Mouse (Mus musculus) heart, embryonic 16.5 days (tissue): ENCODE results near the gene Map4k5. TPM values are rescaled to one million over a fixed set of nuclear protein-coding genes. Genes with fewer than 3 reads are reported as not detected.

ENCODE experiments used
- ATAC-seq: fragments of 200-750 bp; cut with Nextera tagmentation; replicated peaks from 2 replicates; pipeline ENCODE4 v1.8.0; 2017; ENCODE audit warnings: moderate number of reproducible peaks; ENCODE audit not compliant: insufficient read depth, low FRiP score; ENCODE audit errors: extremely low read depth
- H3K27ac ChIP-seq: fragments of 300-500 bp; sonication (generic); 2 replicates; pipeline ENCODE4 v1.5.1; 2014; ENCODE audit warnings: mild to moderate bottlenecking, low read length, control low read depth, moderate library complexity
- H3K27me3 ChIP-seq: fragments of 300-500 bp; sonication (generic); 2 replicates; pipeline ENCODE4 v1.6.1; 2014; ENCODE audit warnings: low read length, mixed read lengths; ENCODE audit not compliant: control insufficient read depth, insufficient read depth
- H3K36me3 ChIP-seq: fragments of 300-500 bp; sonication (generic); 2 replicates; pipeline ENCODE4 v1.6.1; 2014; ENCODE audit not compliant: control insufficient read depth, insufficient read depth
- H3K4me1 ChIP-seq: fragments of 300-500 bp; sonication (generic); 2 replicates; pipeline ENCODE4 v1.6.1; 2014; ENCODE audit warnings: low read length, mixed read lengths; ENCODE audit not compliant: control insufficient read depth, insufficient read depth
- H3K4me2 ChIP-seq: fragments of 300-500 bp; sonication (generic); 2 replicates; pipeline ENCODE4 v1.6.1; 2014; ENCODE audit warnings: low read depth, mild to moderate bottlenecking, control low read depth, low read length
- H3K4me3 ChIP-seq: fragments of 300-500 bp; sonication (generic); 2 replicates; pipeline ENCODE4 v1.5.1; 2014; ENCODE audit warnings: mild to moderate bottlenecking, control low read depth, low read length
- H3K9ac ChIP-seq: fragments of 300-500 bp; sonication (generic); 2 replicates; pipeline ENCODE4 v1.6.1; 2014; ENCODE audit warnings: low read length, control low read depth
- H3K9me3 ChIP-seq: fragments of 300-500 bp; sonication (generic); replicated peaks from 2 replicates; pipeline ENCODE4 v1.6.1; 2016; ENCODE audit warnings: low read length; ENCODE audit not compliant: control insufficient read depth
- WGBS: fragments of 180-500 bp; shearing (Covaris S2); extraction: QIAGEN DNeasy Blood & Tissue Kit; methylation state at CpG from one replicate; pipeline ENCODE4 v1.1.7; 2014; 5-methylcytosine and 5-hydroxymethylcytosine counted together
- polyA plus RNA-seq: library from polyadenylated mRNA; unstranded; fragments of >200 nt; fragmentation: Nextera tagmentation; extraction: Ambion mirVana; gene quantifications from 2 replicates; pipeline ENCODE4 v1.2.1, GENCODE M21; 2015

Gene Map4k5
- polyA plus RNA-seq, 1 experiment from 2014 or later: 25.2 TPM

- ATAC-seq: no peak
- peaks cover 22% of the 10 kb centered on the region for H3K36me3 ChIP-seq
- H3K4me3 ChIP-seq: no peak overlapping the region
- no peak overlapping the region for H3K4me2 ChIP-seq
- no peaks in the 10 kb centered on the region for H3K9me3 ChIP-seq
- WGBS: 93% methylated on average over 12 of the region's 12 CpGs
- no peak overlapping the region for H3K27ac ChIP-seq
- peaks cover 11% of the 10 kb centered on the region for H3K4me1 ChIP-seq
- no peak overlapping the region for H3K9ac ChIP-seq
- H3K27me3 ChIP-seq: no peaks in the 10 kb centered on the region
Observed at GRCm38 (mm10) chr12:69855641-69856300, 37.2 kb downstream of the Map4k5 start.

DNA sequence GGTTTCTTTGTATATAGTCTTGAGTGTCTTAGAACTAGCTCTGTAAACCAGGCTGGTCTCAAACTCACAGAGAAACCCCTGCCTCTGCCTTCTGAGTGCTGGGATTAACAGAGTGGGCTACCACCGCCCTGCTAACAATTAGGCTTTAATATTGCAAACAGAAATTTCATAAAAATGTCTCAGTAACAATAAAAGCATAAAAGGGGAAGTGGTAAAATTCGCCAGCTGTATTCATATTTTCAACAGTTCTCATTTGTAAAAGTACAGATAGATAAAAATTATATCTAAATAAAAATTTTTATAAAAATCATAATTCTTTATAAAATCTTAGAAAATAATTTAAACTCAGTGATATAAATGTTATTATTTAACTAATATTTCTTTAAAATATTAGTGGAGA is 39.1 kb downstream of the Map4k5 start:
- no peak overlapping the region for H3K4me2 ChIP-seq
- H3K36me3 ChIP-seq: peaks cover 26% of the 10 kb centered on the region

GRCm38 (mm10) chr12:69853387-69853786 is 39.6 kb downstream of the Map4k5 start:
- Histone ChIP-seq H3K9ac (no peak overlapping the region), H3K36me3 (peaks cover 27% of the 10 kb centered on the region), H3K4me3 (no peak overlapping the region), H3K4me2 (no peak overlapping the region), H3K27ac (no peak overlapping the region), H3K27me3 (no peaks in the 10 kb centered on the region), H3K4me1 (peaks cover 2% of the 10 kb centered on the region; the same call in 1 of the 2 replicates), H3K9me3 (no peaks in the 10 kb centered on the region)
- 75% methylated on average over 11 of the region's 11 CpGs for WGBS
- ATAC-seq: no peak

More for the DNA sequence above, 39.1 kb downstream of the Map4k5 start:
- Histone ChIP-seq H3K4me3 (no peak overlapping the region), H3K9me3 (no peaks in the 10 kb centered on the region), H3K27me3 (no peaks in the 10 kb centered on the region), H3K4me1 (peaks cover 7% of the 10 kb centered on the region), H3K9ac (no peak overlapping the region), H3K27ac (no peak overlapping the region)
- ATAC-seq: no peak
- WGBS: 93% methylated on average over 2 of the region's 2 CpGs

GRCm38 (mm10) chr12:69852288-69852687 is 40.7 kb downstream of the Map4k5 start:
- Histone ChIP-seq H3K9me3 (no peaks in the 10 kb centered on the region), H3K9ac (no peak overlapping the region), H3K4me2 (no peak overlapping the region), H3K36me3 (peaks cover 34% of the 10 kb centered on the region), H3K4me1 (no peaks in the 10 kb centered on the region), H3K27me3 (no peaks in the 10 kb centered on the region), H3K4me3 (no peak overlapping the region), H3K27ac (no peak overlapping the region)
- no peak for ATAC-seq
- 84% methylated on average over 9 of the region's 9 CpGs for WGBS

- 67% methylated on average over 12 of the region's 12 CpGs for WGBS
- peak; percentile 61 for ATAC-seq
- H3K36me3 ChIP-seq: peaks cover 30% of the 10 kb centered on the region
- no peak overlapping the region for H3K4me2 ChIP-seq
- no peaks in the 10 kb centered on the region for H3K27me3 ChIP-seq
- H3K4me1 ChIP-seq: peaks cover 6% of the 10 kb centered on the region; the same call in 1 of the 2 replicates
- H3K27ac ChIP-seq: no peak overlapping the region
- H3K4me3 ChIP-seq: no peak overlapping the region
- H3K9ac ChIP-seq: no peak overlapping the region
- H3K9me3 ChIP-seq: no peaks in the 10 kb centered on the region
Observed at GRCm38 (mm10) chr12:69848083-69848878, 44.7 kb downstream of the Map4k5 start.

DNA sequence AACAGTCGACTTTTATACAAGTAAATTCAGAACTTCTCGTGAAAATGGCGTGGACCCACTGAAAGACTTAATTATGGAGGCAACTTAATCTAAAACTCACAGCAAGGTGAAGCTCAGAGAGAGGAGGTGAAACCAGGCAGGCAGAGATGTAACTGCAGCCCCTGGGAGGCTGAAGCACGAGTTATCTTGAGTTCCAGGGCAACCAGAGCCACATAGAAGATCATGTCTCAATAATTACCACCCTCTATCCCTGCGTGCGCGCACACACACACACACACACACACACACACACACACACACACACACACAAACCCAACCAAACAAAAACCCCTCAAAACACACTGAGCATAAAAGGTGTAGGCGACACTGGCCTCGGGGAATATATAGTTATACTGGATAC is 46.5 kb downstream of the Map4k5 start:
- Histone ChIP-seq H3K4me1 (peaks cover 6% of the 10 kb centered on the region; the same call in 1 of the 2 replicates), H3K4me2 (no peak overlapping the region), H3K36me3 (peaks cover 27% of the 10 kb centered on the region), H3K9me3 (no peaks in the 10 kb centered on the region), H3K9ac (no peak overlapping the region), H3K27me3 (no peaks in the 10 kb centered on the region), H3K4me3 (no peak overlapping the region), H3K27ac (no peak overlapping the region)
- 92% methylated on average over 9 of the region's 9 CpGs for WGBS
- no peak for ATAC-seq

DNA sequence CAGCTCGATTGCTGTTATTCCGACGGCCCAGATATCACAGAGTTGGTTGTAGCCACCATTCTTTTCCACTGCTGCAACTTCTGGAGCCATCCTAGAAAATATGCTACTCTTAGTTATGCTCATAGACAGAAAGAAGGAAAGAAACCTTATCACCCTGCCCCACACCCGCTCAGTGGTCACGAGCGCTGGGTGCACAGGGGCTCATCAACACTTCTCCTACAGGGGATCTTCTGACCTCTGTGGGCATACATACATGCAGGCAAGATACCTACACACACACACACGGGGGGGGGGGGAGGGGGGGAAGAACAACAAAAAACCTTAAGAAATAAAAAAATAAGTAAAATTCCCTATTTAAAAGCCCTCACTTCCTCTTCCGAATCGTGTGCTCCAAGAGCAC is 47.3 kb downstream of the Map4k5 start:
- 85% methylated on average over 9 of the region's 9 CpGs for WGBS
- ATAC-seq: no peak
- H3K36me3 ChIP-seq: peaks cover 29% of the 10 kb centered on the region

DNA sequence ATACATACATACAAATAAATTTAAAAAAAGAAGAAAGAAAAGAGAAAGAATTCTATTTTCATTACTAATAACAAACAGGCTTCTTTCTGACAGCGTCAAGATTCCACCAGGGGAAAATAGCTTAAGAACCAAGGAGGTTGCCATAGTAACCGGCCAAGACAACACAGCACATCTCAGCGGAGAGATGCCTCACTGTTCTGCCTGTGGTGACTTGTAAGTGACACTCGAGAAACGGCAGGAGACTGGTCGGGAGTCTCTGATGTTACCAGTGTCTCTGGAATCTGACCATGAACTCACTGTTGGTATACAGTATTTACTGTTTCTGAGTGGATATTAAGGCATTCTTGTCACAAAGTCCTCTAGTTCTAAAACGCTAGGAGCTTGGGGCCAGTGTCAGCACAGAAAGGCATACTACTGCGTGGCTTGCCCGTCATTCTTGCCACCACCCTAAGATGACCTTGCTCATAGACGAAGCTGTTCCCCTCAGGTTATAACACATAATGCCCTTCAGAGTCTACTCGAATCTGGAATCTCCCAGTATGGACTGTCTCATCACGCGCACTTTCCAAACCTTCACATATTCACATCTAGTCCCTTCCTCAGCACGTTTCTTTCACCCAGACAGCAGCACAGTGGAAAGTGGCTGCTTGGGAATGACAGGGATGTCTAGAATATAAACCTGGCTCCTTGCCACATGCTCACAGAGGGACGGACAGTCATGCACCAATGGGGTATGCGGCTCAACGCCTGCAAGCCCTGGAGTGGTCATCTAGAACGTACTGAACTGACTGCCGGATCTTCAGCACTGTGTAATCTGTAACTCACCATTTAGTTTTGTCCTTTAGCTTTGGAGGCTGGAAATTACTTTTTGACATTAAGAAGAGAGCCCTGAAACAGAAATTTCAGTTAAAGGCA is 49.2 kb downstream of the Map4k5 start:
- Histone ChIP-seq H3K4me3 (no peak overlapping the region), H3K9me3 (no peaks in the 10 kb centered on the region), H3K27me3 (no peaks in the 10 kb centered on the region), H3K9ac (no peak overlapping the region), H3K27ac (peak overlapping the region; percentile 81), H3K36me3 (peaks cover 25% of the 10 kb centered on the region), H3K4me1 (peaks cover 6% of the 10 kb centered on the region; the same call in 1 of the 2 replicates), H3K4me2 (no peak overlapping the region)
- ATAC-seq: peak; percentile 80
- 57% methylated on average over 19 of the region's 19 CpGs for WGBS

More for the DNA sequence above, 47.3 kb downstream of the Map4k5 start:
- H3K9ac ChIP-seq: no peak overlapping the region
- H3K4me3 ChIP-seq: no peak overlapping the region
- peaks cover 6% of the 10 kb centered on the region; the same call in 1 of the 2 replicates for H3K4me1 ChIP-seq
- no peaks in the 10 kb centered on the region for H3K9me3 ChIP-seq
- no peak overlapping the region for H3K4me2 ChIP-seq
- H3K27ac ChIP-seq: no peak overlapping the region
- no peaks in the 10 kb centered on the region for H3K27me3 ChIP-seq
